Mouse (Mus musculus) c-Kit-positive CD71-positive TER-119-positive erythroid progenitor cells, embryonic 14.5 days (primary cell): Measurements from ENCODE around the gene Det1.

Experiments
- DNase-seq: peaks from one replicate; pipeline ENCODE4 v3.0.0-alpha.2; 2013; ENCODE audit warnings: low spot score

Det1 gene

GRCm38 (mm10) chr7:78854051-78854450, 7.0 kb upstream of the Det1 start:
- DNase-seq, result no peak

- DNase-seq, result peak; percentile 31
Observed at GRCm38 (mm10) chr7:78846066-78846716, 872 bp downstream of the Det1 start.

GRCm38 (mm10) chr7:78841601-78842000, 5.5 kb downstream of the Det1 start:
- DNase-seq, result no peak

GRCm38 (mm10) chr7:78837250-78837649, 9.8 kb downstream of the Det1 start:
- DNase-seq, result no peak

- no peak for DNase-seq
Observed at GRCm38 (mm10) chr7:78835656-78836055, 11.4 kb downstream of the Det1 start.

- DNase-seq, result no peak
Observed at GRCm38 (mm10) chr7:78827749-78828362, 19.2 kb downstream of the Det1 start.

GRCm38 (mm10) chr7:78826682-78827385, 20.2 kb downstream of the Det1 start:
- no peak for DNase-seq

GRCm38 (mm10) chr7:78818336-78818735, 28.7 kb downstream of the Det1 start:
- no peak for DNase-seq

GRCm38 (mm10) chr7:78814766-78815165, 32.3 kb downstream of the Det1 start:
- DNase-seq, result no peak

- DNase-seq, result no peak
Observed at GRCm38 (mm10) chr7:78813791-78814190, 33.3 kb downstream of the Det1 start.

GRCm38 (mm10) chr7:78807192-78807591, 39.9 kb downstream of the Det1 start:
- no peak for DNase-seq

- no peak for DNase-seq
Observed at GRCm38 (mm10) chr7:78803841-78804240, 43.2 kb downstream of the Det1 start.

- peak; percentile 77 for DNase-seq
Observed at GRCm38 (mm10) chr7:78799730-78800496, 47.1 kb downstream of the Det1 start.

- DNase-seq, result no peak
Observed at GRCm38 (mm10) chr7:78797843-78798455, 49.1 kb downstream of the Det1 start.

GRCm38 (mm10) chr7:78796624-78797023, 50.4 kb downstream of the Det1 start:
- DNase-seq, result no peak

GRCm38 (mm10) chr7:78794571-78795092, 52.4 kb downstream of the Det1 start:
- DNase-seq, result no peak

GRCm38 (mm10) chr7:78793895-78794570, 53.0 kb downstream of the Det1 start:
- DNase-seq, result no peak

- peak; percentile 74 for DNase-seq
Observed at GRCm38 (mm10) chr7:78791359-78792222, 55.5 kb downstream of the Det1 start.

- DNase-seq, result no peak
Observed at GRCm38 (mm10) chr7:78787793-78788380, 59.2 kb downstream of the Det1 start.

- DNase-seq, result no peak
Observed at GRCm38 (mm10) chr7:78785906-78786305, 61.2 kb downstream of the Det1 start.
